Mouse (Mus musculus) hindbrain, embryonic 12.5 days (tissue): ENCODE results near the gene Cbfa2t3. TPM values are rescaled to one million over a fixed set of nuclear protein-coding genes. Genes with fewer than 3 reads are reported as not detected.
A peak's percentile ranks its signal among the peaks of the same experiment; 100 is the strongest.

Experiments
- ATAC-seq: fragments of 200-750 bp; cut with Nextera tagmentation; 2 replicates; pipeline ENCODE4 v1.8.0; 2017; ENCODE audit warnings: moderate TSS enrichment; ENCODE audit not compliant: low FRiP score
- H3K27ac ChIP-seq: fragments of 300-500 bp; sonication (generic); 2 replicates; pipeline ENCODE4 v1.5.1; 2016; ENCODE audit warnings: mild to moderate bottlenecking
- H3K27me3 ChIP-seq: fragments of 300-500 bp; sonication (generic); 2 replicates; pipeline ENCODE4 v1.6.1; 2016; ENCODE audit warnings: mild to moderate bottlenecking
- H3K36me3 ChIP-seq: fragments of 300-500 bp; sonication (generic); 2 replicates; pipeline ENCODE4 v1.6.1; 2016; ENCODE audit warnings: mild to moderate bottlenecking
- H3K4me1 ChIP-seq: fragments of 300-500 bp; sonication (generic); 2 replicates; pipeline ENCODE4 v1.6.1; 2016
- H3K4me2 ChIP-seq: fragments of 300-500 bp; sonication (generic); replicated peaks from 2 replicates; pipeline ENCODE4 v1.6.1; 2016; ENCODE audit warnings: mild to moderate bottlenecking
- H3K4me3 ChIP-seq: fragments of 300-500 bp; sonication (generic); 2 replicates; pipeline ENCODE4 v1.5.1; 2016; ENCODE audit warnings: mild to moderate bottlenecking
- H3K9ac ChIP-seq: fragments of 300-500 bp; sonication (generic); 2 replicates; pipeline ENCODE4 v1.6.1; 2016; ENCODE audit warnings: mild to moderate bottlenecking, moderate library complexity
- H3K9me3 ChIP-seq: fragments of 300-500 bp; sonication (generic); replicated peaks from 2 replicates; pipeline ENCODE4 v1.6.1; 2016; ENCODE audit warnings: mild to moderate bottlenecking
- WGBS: fragments of 180-500 bp; shearing (Covaris S2); methylation state at CpG from one replicate; pipeline ENCODE4 v1.1.7; 2016; 5-methylcytosine and 5-hydroxymethylcytosine counted together
- polyA plus RNA-seq: library from polyadenylated mRNA; unstranded; fragments of >200 nt; fragmentation: Nextera tagmentation; extraction: Ambion mirVana; gene quantifications from 2 replicates; pipeline ENCODE4 v1.2.1, GENCODE M21; 2016

Cbfa2t3 gene
- polyA plus RNA-seq, 1 experiment from 2014 or later, result 17.1 TPM

DNA sequence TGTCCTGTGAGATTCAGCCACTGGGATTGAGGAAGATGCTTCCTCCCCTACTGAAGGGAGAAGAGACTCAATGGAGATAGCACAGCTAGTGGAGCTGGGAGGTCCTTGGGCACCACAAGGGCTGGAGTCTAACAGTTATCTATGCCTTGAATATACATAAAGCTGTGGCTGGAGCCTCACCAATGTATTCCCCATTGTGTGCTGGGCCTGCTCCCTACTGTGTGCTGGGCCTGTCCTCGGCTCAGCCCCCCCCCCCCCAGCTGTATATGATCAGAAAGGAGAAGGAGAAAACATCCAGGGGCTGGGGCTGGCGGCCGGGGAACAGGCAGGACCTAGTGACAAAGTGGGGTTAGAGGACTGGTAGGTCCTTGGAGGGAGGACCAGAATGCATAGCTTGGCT is 36.2 kb upstream of the Cbfa2t3 start:
- no peak overlapping the region for H3K4me3 ChIP-seq
- H3K27ac ChIP-seq, result no peak overlapping the region
- H3K9me3 ChIP-seq, result no peaks in the 10 kb centered on the region
- 49% methylated on average over 3 of the region's 3 CpGs for WGBS
- no peak overlapping the region for H3K4me2 ChIP-seq
- no peak for ATAC-seq
- no peak overlapping the region for H3K9ac ChIP-seq
- no peaks in the 10 kb centered on the region for H3K36me3 ChIP-seq
- peaks cover 15% of the 10 kb centered on the region; the same call in 1 of the 2 replicates for H3K27me3 ChIP-seq
- peaks cover 49% of the 10 kb centered on the region for H3K4me1 ChIP-seq

DNA sequence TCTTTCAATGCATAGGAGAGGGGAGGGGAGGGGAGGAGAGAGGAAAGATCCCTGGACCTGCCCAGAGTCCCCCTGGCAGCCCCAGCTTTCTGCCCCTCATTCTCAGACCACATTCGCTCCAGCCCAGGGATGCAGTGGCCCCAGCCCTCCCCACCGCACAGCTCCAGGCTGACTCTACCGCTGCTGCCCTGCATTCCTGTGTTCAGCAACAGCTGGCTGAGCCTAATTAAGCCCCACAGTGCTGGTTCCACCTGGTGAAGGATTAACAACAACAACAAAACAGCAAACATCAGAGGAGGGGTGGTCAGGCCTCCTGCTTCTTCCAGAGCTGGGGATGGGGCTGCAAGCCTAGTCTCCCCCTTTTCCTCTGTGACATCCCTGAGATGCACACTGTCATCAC is 29.7 kb upstream of the Cbfa2t3 start:
- Histone ChIP-seq H3K9ac (no peak overlapping the region), H3K4me2 (no peak overlapping the region), H3K4me3 (no peak overlapping the region), H3K36me3 (no peaks in the 10 kb centered on the region), H3K9me3 (no peaks in the 10 kb centered on the region), H3K27me3 (peaks cover 9% of the 10 kb centered on the region; the same call in 1 of the 2 replicates), H3K4me1 (0 out of 2 replicates have a peak, but pooled peaks cover 4% of the 10 kb centered on the region), H3K27ac (no peak overlapping the region)
- WGBS, result 30% methylated on average over 3 of the region's 3 CpGs
- no peak for ATAC-seq

DNA sequence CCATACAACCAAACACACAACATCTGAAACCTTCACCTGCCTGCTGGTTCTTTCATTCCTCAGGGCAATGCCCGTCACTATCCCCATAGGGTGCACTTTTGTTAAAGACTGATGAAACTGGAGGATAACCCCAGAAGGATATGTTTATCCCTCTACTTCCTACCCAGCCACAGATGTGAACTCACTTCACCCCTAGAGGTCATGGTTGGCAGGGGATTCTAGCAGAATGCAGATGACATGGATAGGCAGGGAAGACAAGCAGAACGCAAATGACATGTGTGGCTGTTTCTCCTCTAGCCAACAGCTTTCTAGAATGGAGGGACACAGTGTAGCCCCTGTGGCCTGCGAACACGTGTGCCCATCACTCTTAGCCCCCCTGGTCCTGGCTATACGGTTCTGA is 28.5 kb upstream of the Cbfa2t3 start:
- no peak overlapping the region for H3K4me2 ChIP-seq
- H3K9ac ChIP-seq, result no peak overlapping the region
- peaks cover 12% of the 10 kb centered on the region; the same call in 1 of the 2 replicates for H3K27me3 ChIP-seq
- 61% methylated on average over 5 of the region's 5 CpGs for WGBS
- no peak for ATAC-seq
- H3K27ac ChIP-seq, result no peak overlapping the region
- no peak overlapping the region for H3K4me3 ChIP-seq
- H3K4me1 ChIP-seq, result 0 out of 2 replicates have a peak, but pooled peaks cover 3% of the 10 kb centered on the region
- H3K9me3 ChIP-seq, result no peaks in the 10 kb centered on the region
- no peaks in the 10 kb centered on the region for H3K36me3 ChIP-seq

DNA sequence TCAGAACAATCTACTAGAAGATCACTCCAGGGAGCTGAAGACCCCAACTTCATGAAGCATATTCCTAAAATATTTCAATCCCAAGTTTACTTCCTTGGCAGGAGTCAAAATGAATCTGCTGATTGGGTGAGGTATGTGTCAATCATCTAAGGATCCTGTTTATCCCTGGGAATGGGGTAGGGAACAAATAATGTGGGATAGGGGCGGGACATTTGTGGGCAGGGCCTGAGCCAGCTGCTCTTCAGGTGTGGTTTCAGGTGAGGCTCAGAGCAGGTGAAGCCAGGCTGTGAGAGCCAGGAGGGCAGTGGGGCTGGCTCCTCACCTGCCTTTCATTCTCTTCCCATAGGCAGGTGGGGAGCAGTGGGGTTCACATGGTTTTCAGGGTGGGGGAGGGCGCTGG is 27.9 kb upstream of the Cbfa2t3 start:
- no peak overlapping the region for H3K27ac ChIP-seq
- no peaks in the 10 kb centered on the region for H3K36me3 ChIP-seq
- 50% methylated on average over 2 of the region's 2 CpGs for WGBS
- H3K9me3 ChIP-seq, result no peaks in the 10 kb centered on the region
- peaks cover 16% of the 10 kb centered on the region for H3K27me3 ChIP-seq
- H3K4me1 ChIP-seq, result peaks cover 3% of the 10 kb centered on the region; the same call in 1 of the 2 replicates
- no peak overlapping the region for H3K4me3 ChIP-seq
- no peak for ATAC-seq
- H3K4me2 ChIP-seq, result no peak overlapping the region
- H3K9ac ChIP-seq, result no peak overlapping the region

DNA sequence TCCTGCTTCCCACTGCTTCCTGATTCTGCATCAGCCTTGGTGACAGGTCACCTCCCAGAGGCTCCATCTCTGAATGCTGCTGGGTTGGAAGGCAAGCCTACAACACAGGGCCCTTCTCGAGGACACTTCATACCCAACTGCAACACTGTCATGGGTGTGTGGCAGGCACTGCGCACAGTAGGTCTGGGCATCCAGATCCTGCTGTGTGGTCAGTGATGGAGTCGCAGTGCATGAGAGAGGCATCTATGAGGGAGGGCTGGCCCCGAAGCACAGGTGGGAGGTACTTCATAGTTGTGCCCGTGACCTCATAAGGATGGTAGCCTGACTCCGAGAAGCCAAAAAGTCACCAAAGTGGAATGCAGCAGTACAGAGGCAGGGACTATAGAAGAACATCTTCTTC is 26.3 kb upstream of the Cbfa2t3 start:
- no peaks in the 10 kb centered on the region for H3K36me3 ChIP-seq
- peaks cover 27% of the 10 kb centered on the region for H3K27me3 ChIP-seq
- WGBS, result 88% methylated on average over 6 of the region's 6 CpGs
- peaks cover 17% of the 10 kb centered on the region for H3K4me1 ChIP-seq
- no peak overlapping the region for H3K4me3 ChIP-seq
- H3K9ac ChIP-seq, result no peak overlapping the region
- ATAC-seq, result no peak
- no peaks in the 10 kb centered on the region for H3K9me3 ChIP-seq
- no peak overlapping the region for H3K27ac ChIP-seq
- H3K4me2 ChIP-seq, result no peak overlapping the region

DNA sequence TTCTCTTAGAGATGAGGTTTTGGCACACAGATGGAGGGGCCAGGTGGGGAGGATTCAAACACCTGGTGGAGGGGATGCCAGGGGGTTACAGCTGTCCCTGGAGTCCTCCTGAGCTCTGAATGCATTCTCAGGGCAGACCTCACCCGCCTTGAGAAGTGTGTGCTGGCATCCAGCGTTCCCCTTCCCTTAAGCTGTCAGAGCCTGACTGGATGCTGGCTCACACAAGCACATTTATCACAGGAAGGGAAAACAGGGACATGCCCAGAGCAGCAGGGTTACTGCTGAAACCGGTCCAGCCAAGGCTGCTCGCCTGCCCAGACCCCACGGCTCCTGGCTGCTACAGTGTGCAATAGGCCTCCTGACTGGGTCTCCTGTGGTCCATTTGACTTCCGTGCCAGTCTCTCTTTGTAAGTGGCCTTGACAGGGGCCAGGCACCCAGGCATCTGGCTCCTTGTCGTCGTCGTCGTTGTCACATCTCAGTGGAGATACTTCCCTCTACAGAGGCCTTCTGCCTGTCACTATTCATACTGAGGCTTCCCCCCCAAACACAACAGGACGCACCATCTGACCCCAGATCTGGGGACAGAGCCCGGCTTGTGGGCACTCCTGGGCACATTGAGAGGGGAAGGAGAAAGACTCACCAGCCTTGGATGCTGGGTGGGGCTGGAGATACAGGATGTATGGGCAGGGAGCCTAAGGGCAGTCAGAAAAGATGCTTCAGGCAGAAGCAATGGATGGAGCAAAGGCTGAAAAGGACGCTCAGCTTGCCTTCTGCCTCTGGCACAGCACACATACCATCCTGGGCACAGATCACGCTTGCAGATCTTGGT is 22.1 kb upstream of the Cbfa2t3 start:
- Histone ChIP-seq H3K36me3 (no peaks in the 10 kb centered on the region), H3K27ac (peak overlapping the region; percentile 81), H3K9me3 (no peaks in the 10 kb centered on the region), H3K9ac (0 out of 2 replicates have a peak overlapping the region, but pooled peaks have one; percentile 36), H3K4me3 (no peak overlapping the region), H3K4me1 (peaks cover 24% of the 10 kb centered on the region), H3K4me2 (peak overlapping the region; percentile 31; the same call in 1 of the 2 replicates), H3K27me3 (peaks cover 30% of the 10 kb centered on the region)
- peak; percentile 32 for ATAC-seq
- 57% methylated on average over 14 of the region's 14 CpGs for WGBS

DNA sequence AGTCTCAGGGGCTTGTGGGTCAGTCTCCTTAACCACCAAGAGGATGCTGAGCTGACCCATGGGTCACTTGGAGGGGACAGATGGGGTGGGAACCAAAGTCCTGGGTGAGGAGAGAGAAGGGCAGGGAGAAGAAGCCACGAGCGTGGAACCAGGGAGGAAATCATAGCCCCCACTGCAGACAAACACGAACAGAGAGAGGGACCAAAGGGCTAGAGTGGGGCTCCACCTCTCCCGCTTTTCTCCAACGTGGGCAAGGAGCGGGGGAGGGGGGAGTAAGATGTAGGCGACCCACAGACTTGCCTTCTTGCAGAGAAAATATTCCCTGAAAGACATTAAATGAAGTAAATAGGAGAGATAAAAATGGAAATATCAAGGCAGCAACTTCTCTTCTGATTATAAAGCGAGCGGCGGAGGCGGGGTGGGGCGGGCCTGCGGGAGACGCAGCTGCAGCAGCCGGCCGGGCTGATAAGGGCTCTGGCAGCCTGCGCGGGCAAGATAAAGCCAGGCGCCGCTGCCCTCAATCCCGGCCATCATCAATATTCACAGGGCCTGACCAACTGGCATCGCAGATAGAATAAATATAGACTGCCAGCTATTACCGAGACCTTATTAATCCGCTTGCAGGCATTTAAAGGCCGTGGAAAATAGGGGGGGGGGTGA is 21.3 kb upstream of the Cbfa2t3 start:
- 10% methylated on average over 25 of the region's 25 CpGs for WGBS
- Histone ChIP-seq H3K9ac (0 out of 2 replicates have a peak overlapping the region, but pooled peaks have one; percentile 23), H3K36me3 (no peaks in the 10 kb centered on the region), H3K4me2 (peak overlapping the region; percentile 31), H3K27me3 (peaks cover 33% of the 10 kb centered on the region), H3K4me1 (peaks cover 24% of the 10 kb centered on the region), H3K9me3 (no peaks in the 10 kb centered on the region), H3K4me3 (no peak overlapping the region), H3K27ac (peak overlapping the region; percentile 81)
- peak; percentile 66 for ATAC-seq

DNA sequence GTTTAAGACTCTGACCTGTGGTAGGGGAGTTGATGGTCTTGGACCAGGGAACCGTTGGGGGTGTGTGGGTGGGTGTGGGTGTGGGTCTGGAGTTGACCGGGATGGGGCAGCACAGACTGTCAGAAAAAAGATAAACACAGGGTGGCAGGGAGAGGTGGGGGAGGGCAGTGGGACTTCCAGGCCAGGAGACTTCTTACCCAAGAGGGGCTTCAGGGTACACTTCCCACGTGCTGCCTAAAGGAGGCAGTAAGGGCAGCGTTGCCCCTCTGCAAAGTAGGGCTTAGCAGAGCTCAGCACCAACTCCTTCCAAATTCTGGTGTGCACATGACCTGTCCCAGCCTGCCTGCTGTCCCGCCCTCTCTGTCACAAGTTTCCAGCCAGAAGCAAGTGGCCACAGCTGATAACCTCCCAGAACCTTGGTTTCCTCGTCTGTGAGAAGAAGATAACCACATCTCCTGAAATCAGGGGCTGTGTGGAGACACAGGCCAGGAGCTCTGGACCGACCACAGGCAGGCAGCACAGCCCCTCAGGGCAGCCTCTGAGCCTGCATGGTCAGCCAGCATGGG is 20.7 kb upstream of the Cbfa2t3 start:
- Histone ChIP-seq H3K9ac (0 out of 2 replicates have a peak overlapping the region, but pooled peaks have one; percentile 23), H3K4me3 (no peak overlapping the region), H3K9me3 (no peaks in the 10 kb centered on the region), H3K27ac (peak overlapping the region; percentile 81), H3K4me2 (peak overlapping the region; percentile 31; the same call in 1 of the 2 replicates), H3K4me1 (peaks cover 24% of the 10 kb centered on the region), H3K36me3 (no peaks in the 10 kb centered on the region), H3K27me3 (peaks cover 33% of the 10 kb centered on the region)
- peak; percentile 61 for ATAC-seq
- 29% methylated on average over 7 of the region's 7 CpGs for WGBS

DNA sequence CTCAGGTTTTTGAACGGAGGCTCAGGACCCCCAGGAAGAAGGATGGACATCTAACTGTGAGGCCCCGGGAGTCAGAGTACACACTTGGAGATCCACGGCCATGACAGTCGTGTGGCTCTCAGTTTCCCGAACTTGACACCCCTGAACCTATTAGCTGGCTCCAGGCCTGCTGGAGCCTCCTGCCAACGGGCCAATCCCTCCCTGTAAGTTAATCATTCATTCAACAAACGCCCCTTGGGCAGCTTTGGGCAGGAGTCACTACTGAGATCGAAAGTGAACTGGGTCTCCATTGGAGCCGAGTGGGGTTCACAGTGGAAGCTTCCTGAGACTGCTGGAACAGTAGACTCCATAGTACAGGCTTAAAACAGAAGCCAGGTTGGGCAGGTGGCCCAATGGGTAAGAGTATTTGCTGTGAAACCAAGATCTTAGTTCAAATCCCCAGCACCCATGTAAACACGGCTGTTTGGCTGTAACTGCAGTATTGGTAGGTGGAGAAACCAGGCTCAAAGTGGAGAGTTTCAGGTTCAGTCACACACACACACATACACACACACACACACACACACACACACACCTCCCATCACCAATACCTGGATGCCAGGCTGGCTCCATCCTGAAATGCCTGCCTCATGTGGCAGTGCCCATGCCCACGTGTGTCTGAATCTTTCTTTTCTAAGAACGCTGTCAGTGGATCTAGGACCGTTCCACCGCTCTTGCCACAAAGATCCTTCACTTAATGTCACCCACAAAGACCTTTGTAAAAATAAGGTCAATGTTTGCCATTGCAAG is 20.0 kb upstream of the Cbfa2t3 start:
- Histone ChIP-seq H3K9ac (no peak overlapping the region), H3K27ac (no peak overlapping the region), H3K4me1 (peaks cover 24% of the 10 kb centered on the region), H3K9me3 (no peaks in the 10 kb centered on the region), H3K4me2 (no peak overlapping the region), H3K36me3 (no peaks in the 10 kb centered on the region), H3K27me3 (peaks cover 33% of the 10 kb centered on the region), H3K4me3 (no peak overlapping the region)
- 81% methylated on average over 14 of the region's 14 CpGs for WGBS
- ATAC-seq, result no peak

DNA sequence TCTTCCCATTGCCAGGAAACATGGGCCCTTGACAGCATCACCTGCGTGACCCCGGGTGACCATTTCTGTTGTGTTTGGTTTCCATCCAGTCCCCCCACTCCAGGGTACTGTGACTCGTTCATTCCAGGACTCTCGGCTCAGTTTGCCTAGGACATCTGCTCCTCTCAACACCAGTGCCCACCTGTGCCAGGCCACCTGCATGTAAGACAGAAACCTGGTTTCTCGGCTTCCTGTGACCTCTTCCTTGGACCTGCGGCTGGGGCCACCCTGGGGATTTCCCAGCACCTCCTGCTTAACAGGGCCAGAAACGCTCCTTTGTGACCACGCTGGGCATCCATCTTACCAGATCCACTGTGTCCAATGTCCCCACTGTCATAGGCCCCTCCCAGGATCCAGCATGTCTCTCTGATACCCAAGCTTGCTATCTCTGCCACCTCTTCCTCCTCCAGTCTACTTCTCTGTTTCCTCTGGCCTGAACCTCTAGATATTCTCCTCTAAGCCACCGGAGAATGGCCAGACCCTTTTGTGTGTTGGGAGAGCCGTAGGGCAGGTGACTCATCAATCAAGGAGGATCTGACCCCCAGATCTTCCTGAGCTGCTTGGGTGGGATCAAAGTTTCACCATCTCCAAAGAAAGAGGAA is 19.1 kb upstream of the Cbfa2t3 start:
- peaks cover 24% of the 10 kb centered on the region for H3K4me1 ChIP-seq
- peaks cover 33% of the 10 kb centered on the region for H3K27me3 ChIP-seq
- WGBS, result 80% methylated on average over 10 of the region's 10 CpGs
- no peak overlapping the region for H3K4me2 ChIP-seq
- no peak for ATAC-seq
- H3K36me3 ChIP-seq, result no peaks in the 10 kb centered on the region
- no peak overlapping the region for H3K4me3 ChIP-seq
- no peak overlapping the region for H3K27ac ChIP-seq
- no peaks in the 10 kb centered on the region for H3K9me3 ChIP-seq
- H3K9ac ChIP-seq, result no peak overlapping the region

DNA sequence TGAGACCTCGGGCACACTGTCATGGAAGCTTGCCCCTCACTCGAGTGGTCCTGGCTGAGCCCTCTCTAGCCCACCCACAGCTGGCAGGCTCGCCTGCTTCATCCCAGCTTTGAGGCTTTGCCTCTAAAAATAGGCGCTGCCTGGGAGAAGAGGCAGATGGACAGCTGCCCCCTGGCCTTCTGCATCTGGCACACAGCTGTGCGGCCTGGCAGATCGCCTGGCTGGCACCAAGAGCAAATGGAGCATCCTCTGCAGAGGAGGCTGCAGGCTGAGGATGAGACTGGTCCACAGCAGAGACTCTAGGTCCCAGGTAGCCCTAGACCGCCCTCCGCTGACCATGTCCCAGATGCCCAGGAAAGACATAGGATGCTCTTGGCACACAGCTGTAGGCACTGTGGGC is 17.7 kb upstream of the Cbfa2t3 start:
- no peak for ATAC-seq
- H3K27me3 ChIP-seq, result peaks cover 23% of the 10 kb centered on the region
- no peaks in the 10 kb centered on the region for H3K36me3 ChIP-seq
- no peak overlapping the region for H3K4me3 ChIP-seq
- H3K27ac ChIP-seq, result no peak overlapping the region
- peaks cover 23% of the 10 kb centered on the region for H3K4me1 ChIP-seq
- 76% methylated on average over 8 of the region's 8 CpGs for WGBS
- H3K9ac ChIP-seq, result no peak overlapping the region
- no peaks in the 10 kb centered on the region for H3K9me3 ChIP-seq
- H3K4me2 ChIP-seq, result no peak overlapping the region
